Mouse (Mus musculus) embryonic facial prominence, embryonic 10.5 days (tissue): ENCODE data around the gene Actr3. TPM values are rescaled to one million over a fixed set of nuclear protein-coding genes. Genes with fewer than 3 reads are reported as not detected.

Experiments used
- DNase-seq: peaks from one replicate; pipeline ENCODE4 v3.0.0-alpha.2; 2017; ENCODE audit warnings: low spot score
- H3K27ac ChIP-seq: fragments of 300-500 bp; sonication (generic); replicated peaks from 2 replicates; pipeline ENCODE4 v1.5.1; 2016; ENCODE audit warnings: mild to moderate bottlenecking
- H3K27me3 ChIP-seq: fragments of 300-500 bp; sonication (generic); replicated peaks from 2 replicates; pipeline ENCODE4 v1.6.1; 2016; ENCODE audit warnings: low read depth, mild to moderate bottlenecking; ENCODE audit not compliant: poor library complexity, severe bottlenecking
- H3K36me3 ChIP-seq: fragments of 300-500 bp; sonication (generic); replicated peaks from 2 replicates; pipeline ENCODE4 v1.6.1; 2016; ENCODE audit warnings: mild to moderate bottlenecking, moderate library complexity
- H3K4me1 ChIP-seq: fragments of 300-500 bp; sonication (generic); 2 replicates; pipeline ENCODE4 v1.6.1; 2016
- H3K4me3 ChIP-seq: fragments of 300-500 bp; sonication (generic); 2 replicates; pipeline ENCODE4 v1.5.1; 2016; ENCODE audit warnings: mild to moderate bottlenecking, moderate library complexity
- H3K9me3 ChIP-seq: fragments of 300-500 bp; sonication (generic); 2 replicates; pipeline ENCODE4 v1.6.1; 2016; ENCODE audit warnings: mild to moderate bottlenecking
- WGBS: fragments of 180-500 bp; shearing (Covaris S2); methylation state at CpG from one replicate; pipeline ENCODE4 v1.1.7; 2016; 5-methylcytosine and 5-hydroxymethylcytosine counted together
- polyA plus RNA-seq: library from polyadenylated mRNA; unstranded; fragments of >200 nt; fragmentation: Nextera tagmentation; extraction: Ambion mirVana; gene quantifications from 2 replicates; pipeline ENCODE4 v1.2.1, GENCODE M21; 2016

Gene Actr3
- 227 and 229 TPM in 2 replicates for polyA plus RNA-seq

GRCm38 (mm10) chr1:125435369-125436135 lies at the start of gene Actr3:
Gene Actr3 (minus strand): TSS chr1:125435727.
- peak within 1 kb of the TSS; percentile 97 for H3K27ac ChIP-seq
- no peaks in the 10 kb centered on the region for H3K9me3 ChIP-seq
- peak within 1 kb of the TSS; percentile 86 for H3K4me3 ChIP-seq
- no peaks in the 10 kb centered on the region for H3K36me3 ChIP-seq
- peak; percentile 100 for DNase-seq
- H3K27me3 ChIP-seq, result no peaks in the 10 kb centered on the region
- WGBS, result under 1% methylated on average over 55 of the region's 59 CpGs
- peaks cover 30% of the 10 kb centered on the region for H3K4me1 ChIP-seq

- no peak overlapping the region for H3K4me3 ChIP-seq
- peak; percentile 12 for DNase-seq
- 83% methylated on average over 10 of the region's 10 CpGs for WGBS
- no peaks in the 10 kb centered on the region for H3K27me3 ChIP-seq
- H3K36me3 ChIP-seq, result no peaks in the 10 kb centered on the region
- no peak overlapping the region for H3K27ac ChIP-seq
- no peaks in the 10 kb centered on the region for H3K9me3 ChIP-seq
- H3K4me1 ChIP-seq, result peaks cover 9% of the 10 kb centered on the region; the same call in 1 of the 2 replicates
These were observed 47.1 kb upstream of the Actr3 start for GRCm38 (mm10) chr1:125482459-125483287.

- Histone ChIP-seq H3K9me3 (no peaks in the 10 kb centered on the region), H3K36me3 (no peaks in the 10 kb centered on the region), H3K27ac (no peak overlapping the region), H3K27me3 (no peaks in the 10 kb centered on the region), H3K4me1 (peaks cover 17% of the 10 kb centered on the region), H3K4me3 (no peak overlapping the region)
- no peak for DNase-seq
These were observed 46.3 kb upstream of the Actr3 start for GRCm38 (mm10) chr1:125481842-125482241.

GRCm38 (mm10) chr1:125478588-125478987 lies 43.1 kb upstream of the Actr3 start:
- no peak overlapping the region for H3K27ac ChIP-seq
- no peaks in the 10 kb centered on the region for H3K27me3 ChIP-seq
- no peaks in the 10 kb centered on the region for H3K36me3 ChIP-seq
- no peaks in the 10 kb centered on the region for H3K9me3 ChIP-seq
- DNase-seq, result no peak
- H3K4me1 ChIP-seq, result peaks cover 17% of the 10 kb centered on the region
- 84% methylated on average over 6 of the region's 6 CpGs for WGBS
- H3K4me3 ChIP-seq, result no peak overlapping the region

- H3K27ac ChIP-seq, result no peak overlapping the region
- no peaks in the 10 kb centered on the region for H3K36me3 ChIP-seq
- no peak for DNase-seq
- no peak overlapping the region for H3K4me3 ChIP-seq
- no peaks in the 10 kb centered on the region for H3K27me3 ChIP-seq
- peaks cover 12% of the 10 kb centered on the region for H3K4me1 ChIP-seq
- WGBS, result 77% methylated on average over 6 of the region's 6 CpGs
- no peaks in the 10 kb centered on the region for H3K9me3 ChIP-seq
These were observed 40.6 kb upstream of the Actr3 start for GRCm38 (mm10) chr1:125475961-125476682.

- Histone ChIP-seq H3K36me3 (no peaks in the 10 kb centered on the region), H3K9me3 (no peaks in the 10 kb centered on the region), H3K4me1 (peaks cover 12% of the 10 kb centered on the region), H3K27me3 (no peaks in the 10 kb centered on the region), H3K27ac (no peak overlapping the region), H3K4me3 (no peak overlapping the region)
- no peak for DNase-seq
- 88% methylated on average over 3 of the region's 3 CpGs for WGBS
These were observed 38.3 kb upstream of the Actr3 start for GRCm38 (mm10) chr1:125473866-125474265.

- no peak overlapping the region for H3K27ac ChIP-seq
- H3K36me3 ChIP-seq, result no peaks in the 10 kb centered on the region
- no peaks in the 10 kb centered on the region for H3K27me3 ChIP-seq
- WGBS, result 80% methylated on average over 4 of the region's 4 CpGs
- peaks cover 12% of the 10 kb centered on the region for H3K4me1 ChIP-seq
- H3K4me3 ChIP-seq, result no peak overlapping the region
- no peak for DNase-seq
- H3K9me3 ChIP-seq, result no peaks in the 10 kb centered on the region
These were observed 37.7 kb upstream of the Actr3 start for GRCm38 (mm10) chr1:125473126-125473666.

GRCm38 (mm10) chr1:125470805-125471648 lies 35.5 kb upstream of the Actr3 start:
- no peak overlapping the region for H3K27ac ChIP-seq
- no peak for DNase-seq
- H3K9me3 ChIP-seq, result no peaks in the 10 kb centered on the region
- H3K27me3 ChIP-seq, result no peaks in the 10 kb centered on the region
- H3K4me3 ChIP-seq, result no peak overlapping the region
- no peaks in the 10 kb centered on the region for H3K36me3 ChIP-seq
- no peaks in the 10 kb centered on the region for H3K4me1 ChIP-seq
- WGBS, result 91% methylated on average over 4 of the region's 4 CpGs

- WGBS, result 94% methylated on average over 4 of the region's 4 CpGs
- no peak overlapping the region for H3K4me3 ChIP-seq
- H3K27ac ChIP-seq, result no peak overlapping the region
- no peaks in the 10 kb centered on the region for H3K9me3 ChIP-seq
- H3K27me3 ChIP-seq, result no peaks in the 10 kb centered on the region
- no peaks in the 10 kb centered on the region for H3K4me1 ChIP-seq
- no peak for DNase-seq
- H3K36me3 ChIP-seq, result no peaks in the 10 kb centered on the region
These were observed 32.4 kb upstream of the Actr3 start for GRCm38 (mm10) chr1:125467936-125468335.

- WGBS, result 87% methylated on average over 10 of the region's 10 CpGs
- Histone ChIP-seq H3K27ac (no peak overlapping the region), H3K4me3 (no peak overlapping the region), H3K4me1 (no peaks in the 10 kb centered on the region), H3K36me3 (no peaks in the 10 kb centered on the region), H3K27me3 (no peaks in the 10 kb centered on the region), H3K9me3 (no peaks in the 10 kb centered on the region)
- no peak for DNase-seq
These were observed 31.2 kb upstream of the Actr3 start for GRCm38 (mm10) chr1:125466621-125467257.

- Histone ChIP-seq H3K9me3 (no peaks in the 10 kb centered on the region), H3K4me1 (no peaks in the 10 kb centered on the region), H3K4me3 (no peak overlapping the region), H3K36me3 (no peaks in the 10 kb centered on the region), H3K27me3 (no peaks in the 10 kb centered on the region), H3K27ac (no peak overlapping the region)
- 88% methylated on average over 4 of the region's 4 CpGs for WGBS
- no peak for DNase-seq
These were observed 28.5 kb upstream of the Actr3 start for GRCm38 (mm10) chr1:125464011-125464410.
